Mouse (Mus musculus) limb, embryonic 10.5 days (tissue): Measurements from ENCODE around the gene Plac8. TPM values are rescaled to one million over a fixed set of nuclear protein-coding genes. Genes with fewer than 3 reads are reported as not detected.
A peak's percentile ranks its signal among the peaks of the same experiment; 100 is the strongest.

Source experiments
- DNase-seq: peaks from one replicate; pipeline ENCODE4 v3.0.0-alpha.2; 2017; ENCODE audit warnings: low spot score
- H3K27ac ChIP-seq: fragments of 300-500 bp; sonication (generic); 2 replicates; pipeline ENCODE4 v1.5.1; 2016; ENCODE audit warnings: mild to moderate bottlenecking
- H3K27me3 ChIP-seq: fragments of 300-500 bp; sonication (generic); 2 replicates; pipeline ENCODE4 v1.6.1; 2016; ENCODE audit warnings: low read depth, mild to moderate bottlenecking; ENCODE audit not compliant: poor library complexity, severe bottlenecking
- H3K36me3 ChIP-seq: fragments of 300-500 bp; sonication (generic); 2 replicates; pipeline ENCODE4 v1.6.1; 2016; ENCODE audit warnings: mild to moderate bottlenecking, moderate library complexity
- H3K4me1 ChIP-seq: fragments of 300-500 bp; sonication (generic); 2 replicates; pipeline ENCODE4 v1.6.1; 2016
- H3K4me3 ChIP-seq: fragments of 300-500 bp; sonication (generic); 2 replicates; pipeline ENCODE4 v1.5.1; 2016; ENCODE audit warnings: mild to moderate bottlenecking, moderate library complexity
- H3K9me3 ChIP-seq: fragments of 300-500 bp; sonication (generic); replicated peaks from 2 replicates; pipeline ENCODE4 v1.6.1; 2016; ENCODE audit warnings: mild to moderate bottlenecking
- whole genome bisulfite sequencing: fragments of 180-500 bp; shearing (Covaris S2); methylation state at CpG from one replicate; pipeline ENCODE4 v1.1.7; 2016; 5-methylcytosine and 5-hydroxymethylcytosine counted together
- polyA plus RNA-seq: library from polyadenylated mRNA; unstranded; fragments of >200 nt; fragmentation: Nextera tagmentation; extraction: Ambion mirVana; gene quantifications from 2 replicates; pipeline ENCODE4 v1.2.1, GENCODE M21; 2016

The Plac8 gene
- polyA plus RNA-seq, 1 experiment from 2014 or later = 2.7 TPM

DNA sequence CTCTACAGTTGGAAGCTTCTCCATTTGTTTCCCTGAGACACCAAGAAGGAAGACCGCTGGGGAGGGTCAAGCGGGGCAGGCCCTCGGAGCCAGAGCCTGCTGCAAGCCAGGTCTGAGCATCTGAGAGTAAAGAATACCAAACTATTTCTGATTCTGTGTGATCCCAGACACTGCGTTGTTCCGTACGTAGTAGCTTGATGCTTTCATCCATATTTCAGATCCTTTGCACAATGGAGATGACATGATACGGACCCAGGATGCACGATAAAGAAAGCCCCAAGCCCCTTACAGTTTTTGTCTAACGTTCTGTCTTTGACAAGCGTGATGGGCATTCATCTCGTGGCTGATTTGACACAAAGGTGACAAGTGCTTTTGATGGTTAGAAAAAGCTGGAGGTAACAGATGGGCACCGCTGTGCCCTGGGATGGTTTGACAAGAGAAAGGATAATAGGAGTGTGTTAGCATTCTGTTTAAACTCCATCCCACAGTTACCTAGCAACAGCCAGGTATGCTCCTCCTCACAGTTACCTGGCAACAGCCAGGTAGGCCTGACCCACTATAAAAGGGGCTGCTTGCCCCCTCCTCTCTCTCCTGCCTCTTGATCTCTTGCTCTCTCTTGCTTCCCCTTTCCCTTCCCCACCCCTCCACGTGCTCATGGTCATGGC lies 22.9 kb upstream of the Plac8 start:
- no peak for DNase-seq
- Histone ChIP-seq H3K4me1 (no peaks in the 10 kb centered on the region), H3K27me3 (no peaks in the 10 kb centered on the region), H3K4me3 (no peak overlapping the region), H3K36me3 (no peaks in the 10 kb centered on the region), H3K27ac (no peak overlapping the region), H3K9me3 (no peaks in the 10 kb centered on the region)
- 88% methylated on average over 13 of the region's 13 CpGs for WGBS

DNA sequence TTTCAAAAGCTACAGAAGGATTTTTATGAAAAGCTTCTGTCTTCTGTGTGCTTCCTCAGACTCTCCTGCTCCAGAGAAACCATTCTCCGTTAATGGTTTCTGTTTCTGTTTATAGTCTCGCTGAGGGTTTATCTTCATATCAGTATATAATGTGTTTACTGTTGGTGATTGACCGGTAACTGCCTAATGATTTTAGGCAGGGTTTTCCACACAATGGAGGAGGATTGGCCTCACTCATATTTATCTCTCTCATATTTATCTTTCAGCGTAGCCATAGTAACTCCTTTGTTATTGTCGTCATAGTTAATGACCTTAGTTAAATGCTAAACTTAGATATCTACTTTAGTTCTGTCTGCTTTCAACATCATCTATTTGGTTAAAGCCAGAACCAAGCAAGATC lies 18.5 kb upstream of the Plac8 start:
- Histone ChIP-seq H3K27me3 (no peaks in the 10 kb centered on the region), H3K4me3 (no peak overlapping the region), H3K4me1 (no peaks in the 10 kb centered on the region), H3K9me3 (no peaks in the 10 kb centered on the region), H3K36me3 (no peaks in the 10 kb centered on the region), H3K27ac (no peak overlapping the region)
- 91% methylated on average over 5 of the region's 5 CpGs for WGBS
- no peak for DNase-seq

DNA sequence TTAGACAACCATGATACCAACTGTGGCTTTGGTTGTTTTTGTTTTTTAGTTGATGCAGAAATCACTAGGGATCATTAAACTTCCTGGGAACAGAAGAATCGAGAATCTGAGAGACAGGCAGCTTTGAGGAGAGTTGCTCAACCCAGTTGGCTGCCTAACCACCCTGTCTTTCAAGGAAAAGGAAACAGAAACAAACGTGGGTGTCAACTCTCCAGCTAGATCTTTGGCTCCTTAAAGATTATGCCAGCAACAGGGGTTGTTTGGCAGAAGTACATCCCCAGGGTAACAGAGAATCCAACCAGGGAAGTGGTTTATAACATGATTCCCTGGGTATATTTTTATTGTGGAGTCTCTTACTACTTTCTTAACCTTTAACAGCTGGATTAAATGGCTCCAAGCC lies 15.6 kb upstream of the Plac8 start:
- H3K27ac ChIP-seq = no peak overlapping the region
- no peak overlapping the region for H3K4me3 ChIP-seq
- H3K27me3 ChIP-seq = no peaks in the 10 kb centered on the region
- no peaks in the 10 kb centered on the region for H3K36me3 ChIP-seq
- no peak for DNase-seq
- H3K4me1 ChIP-seq = no peaks in the 10 kb centered on the region
- WGBS = 65% methylated on average over 2 of the region's 2 CpGs
- H3K9me3 ChIP-seq = no peaks in the 10 kb centered on the region

DNA sequence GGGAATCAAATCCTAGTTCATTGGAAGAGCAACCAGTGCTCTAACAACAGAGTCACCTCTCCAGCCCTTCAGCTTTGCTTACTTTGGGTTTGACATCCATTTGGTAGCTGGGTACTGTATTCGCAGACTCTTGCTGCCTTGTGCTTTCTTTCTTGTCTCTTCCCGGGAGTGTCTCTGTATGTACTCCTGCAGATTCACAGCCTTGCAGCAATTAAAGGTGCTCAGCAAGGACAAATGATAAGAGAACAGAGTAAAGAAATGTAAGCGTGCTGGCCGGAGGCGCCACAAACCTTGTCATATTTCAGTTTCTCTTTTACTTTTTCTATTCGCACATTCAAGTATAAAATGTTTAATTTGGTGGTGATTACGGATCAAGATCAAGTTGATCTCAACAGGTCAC lies 15.1 kb upstream of the Plac8 start:
- no peak overlapping the region for H3K4me3 ChIP-seq
- whole genome bisulfite sequencing = 91% methylated on average over 7 of the region's 7 CpGs
- no peak for DNase-seq

DNA sequence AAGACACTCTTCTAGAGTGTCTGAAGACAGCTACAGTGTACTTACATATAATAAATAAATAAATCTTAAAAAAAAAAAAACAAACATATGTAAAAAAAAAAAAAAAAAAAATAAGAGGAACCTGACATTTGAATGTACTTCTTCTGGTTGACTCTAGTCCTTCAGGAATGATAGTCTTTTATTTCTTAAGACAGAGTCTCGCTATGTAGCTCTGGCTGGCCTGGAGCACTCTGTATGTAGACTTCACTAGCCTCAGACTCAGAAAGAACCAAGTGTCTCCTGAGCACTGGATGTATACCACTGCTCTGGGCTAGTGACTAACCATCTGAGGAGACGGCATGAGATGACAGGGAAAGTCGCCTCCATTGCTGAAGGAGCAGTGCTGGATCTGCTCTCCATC lies 13.6 kb upstream of the Plac8 start:
- Histone ChIP-seq H3K27me3 (no peaks in the 10 kb centered on the region), H3K4me1 (no peaks in the 10 kb centered on the region), H3K9me3 (no peaks in the 10 kb centered on the region), H3K36me3 (no peaks in the 10 kb centered on the region), H3K4me3 (no peak overlapping the region), H3K27ac (no peak overlapping the region)
- 87% methylated on average over 3 of the region's 3 CpGs for WGBS
- DNase-seq = no peak

More for the DNA sequence above, 15.1 kb upstream of the Plac8 start:
- Histone ChIP-seq H3K27me3 (no peaks in the 10 kb centered on the region), H3K4me1 (no peaks in the 10 kb centered on the region), H3K36me3 (no peaks in the 10 kb centered on the region), H3K27ac (no peak overlapping the region), H3K9me3 (no peaks in the 10 kb centered on the region)

DNA sequence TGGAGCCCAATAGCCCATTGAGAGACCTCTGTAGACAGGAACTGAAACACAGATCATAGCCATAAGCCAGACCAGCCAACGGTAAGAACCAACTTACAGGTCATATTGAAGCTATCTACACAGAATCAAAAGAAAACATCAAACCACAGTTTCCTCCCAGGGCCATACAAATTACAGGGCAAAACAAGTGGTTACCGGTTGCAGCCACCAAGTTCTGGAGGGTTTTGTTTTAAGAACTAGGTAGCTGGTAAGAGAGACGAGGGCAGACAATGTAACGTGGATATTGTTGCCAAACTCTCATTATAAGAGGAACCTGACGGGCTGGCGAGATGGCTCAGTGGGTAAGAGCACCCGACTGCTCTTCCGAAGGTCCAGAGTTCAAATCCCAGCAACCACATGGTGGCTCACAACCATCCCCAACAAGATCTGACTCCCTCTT lies 13.2 kb upstream of the Plac8 start:
- Histone ChIP-seq H3K36me3 (no peaks in the 10 kb centered on the region), H3K4me3 (no peak overlapping the region), H3K27ac (no peak overlapping the region), H3K4me1 (no peaks in the 10 kb centered on the region), H3K9me3 (no peaks in the 10 kb centered on the region), H3K27me3 (no peaks in the 10 kb centered on the region)
- WGBS = 92% methylated on average over 8 of the region's 8 CpGs
- DNase-seq = no peak

DNA sequence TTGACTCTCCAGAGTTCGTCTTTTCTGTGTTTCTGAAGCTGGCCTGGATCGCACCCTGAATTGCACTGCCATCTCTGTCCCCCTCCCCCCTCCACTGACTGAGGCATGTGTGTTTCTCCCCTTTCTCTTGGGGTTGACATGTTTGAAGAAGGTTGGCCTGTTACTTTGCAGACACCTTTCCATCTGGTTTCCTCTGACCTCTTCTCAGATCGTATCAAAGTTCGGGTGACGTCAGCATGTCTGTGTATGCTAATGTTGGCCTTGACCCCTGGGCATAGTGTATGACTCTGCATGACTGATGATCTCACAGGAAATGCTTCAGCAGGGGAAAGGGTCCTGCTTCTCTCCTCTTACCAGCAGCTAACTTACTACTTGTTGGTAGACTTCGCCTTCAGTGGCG lies 11.0 kb upstream of the Plac8 start:
- no peak overlapping the region for H3K4me3 ChIP-seq
- 88% methylated on average over 7 of the region's 7 CpGs for WGBS
- H3K4me1 ChIP-seq = no peaks in the 10 kb centered on the region
- no peak overlapping the region for H3K27ac ChIP-seq
- no peaks in the 10 kb centered on the region for H3K9me3 ChIP-seq
- no peaks in the 10 kb centered on the region for H3K27me3 ChIP-seq
- H3K36me3 ChIP-seq = no peaks in the 10 kb centered on the region
- DNase-seq = no peak

DNA sequence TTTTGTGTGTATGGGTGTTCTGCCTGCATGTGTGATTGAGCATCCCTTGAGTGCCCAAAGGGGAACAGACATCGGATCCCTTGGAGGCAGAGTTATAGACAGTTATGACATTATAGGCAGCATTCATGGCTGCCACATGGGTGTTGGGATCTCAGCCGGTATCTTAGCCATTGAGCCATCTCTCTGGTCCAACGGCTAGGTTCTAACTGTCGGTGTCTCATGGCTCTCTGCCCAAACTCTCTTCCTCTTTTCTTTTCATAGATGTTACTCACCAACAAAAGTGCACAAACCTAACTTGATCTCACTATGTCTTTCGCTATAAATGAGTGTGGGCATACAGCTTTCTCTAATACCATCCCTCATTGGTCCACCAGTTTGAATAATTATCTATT lies 10.4 kb upstream of the Plac8 start:
- no peak for DNase-seq
- H3K27me3 ChIP-seq = no peaks in the 10 kb centered on the region
- no peaks in the 10 kb centered on the region for H3K9me3 ChIP-seq
- H3K4me3 ChIP-seq = no peak overlapping the region
- no peaks in the 10 kb centered on the region for H3K4me1 ChIP-seq
- H3K27ac ChIP-seq = no peak overlapping the region
- WGBS = 95% methylated on average over 5 of the region's 5 CpGs
- no peaks in the 10 kb centered on the region for H3K36me3 ChIP-seq

DNA sequence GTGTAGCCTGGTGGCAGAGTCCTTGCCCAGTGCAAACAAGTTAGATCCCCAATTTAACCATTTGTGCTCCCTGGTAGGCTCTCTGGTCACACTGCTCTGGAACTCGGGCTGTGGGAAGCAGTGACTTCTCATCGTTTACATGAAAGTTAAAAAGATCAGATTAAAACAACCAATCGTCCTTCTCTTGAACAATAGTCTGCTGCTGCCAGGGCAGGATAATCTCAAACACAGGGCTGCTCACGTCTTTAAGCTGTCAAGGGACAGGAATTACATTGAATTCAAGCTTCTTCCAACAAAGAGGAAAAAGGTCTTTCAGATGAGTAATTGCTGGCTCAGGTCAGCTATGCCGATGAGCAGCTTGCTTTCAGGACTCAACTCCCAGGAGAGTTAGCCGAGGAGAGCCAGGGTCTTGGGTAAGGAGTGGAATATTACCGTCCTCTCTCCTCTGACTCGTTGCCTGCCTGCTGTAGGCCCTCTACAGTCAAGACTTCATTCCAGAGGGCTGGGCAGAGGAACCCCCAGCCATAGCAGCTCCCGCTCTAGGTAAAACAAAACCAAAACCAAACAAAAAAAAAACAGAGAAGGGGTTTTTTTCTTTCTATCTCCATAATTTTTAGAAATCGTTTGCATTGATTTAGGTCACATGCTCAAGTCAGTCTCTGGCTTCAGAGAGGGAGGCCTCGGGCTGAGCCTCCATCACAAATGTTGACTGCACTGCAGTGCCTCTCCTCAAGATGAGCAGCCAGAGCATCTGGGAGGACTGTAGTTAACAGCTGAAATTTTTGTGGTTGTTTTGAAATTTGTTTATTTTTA lies 9.8 kb upstream of the Plac8 start:
- Histone ChIP-seq H3K36me3 (no peaks in the 10 kb centered on the region), H3K9me3 (no peaks in the 10 kb centered on the region), H3K27ac (no peak overlapping the region), H3K27me3 (no peaks in the 10 kb centered on the region), H3K4me3 (no peak overlapping the region), H3K4me1 (no peaks in the 10 kb centered on the region)
- 75% methylated on average over 11 of the region's 11 CpGs for WGBS
- no peak for DNase-seq

DNA sequence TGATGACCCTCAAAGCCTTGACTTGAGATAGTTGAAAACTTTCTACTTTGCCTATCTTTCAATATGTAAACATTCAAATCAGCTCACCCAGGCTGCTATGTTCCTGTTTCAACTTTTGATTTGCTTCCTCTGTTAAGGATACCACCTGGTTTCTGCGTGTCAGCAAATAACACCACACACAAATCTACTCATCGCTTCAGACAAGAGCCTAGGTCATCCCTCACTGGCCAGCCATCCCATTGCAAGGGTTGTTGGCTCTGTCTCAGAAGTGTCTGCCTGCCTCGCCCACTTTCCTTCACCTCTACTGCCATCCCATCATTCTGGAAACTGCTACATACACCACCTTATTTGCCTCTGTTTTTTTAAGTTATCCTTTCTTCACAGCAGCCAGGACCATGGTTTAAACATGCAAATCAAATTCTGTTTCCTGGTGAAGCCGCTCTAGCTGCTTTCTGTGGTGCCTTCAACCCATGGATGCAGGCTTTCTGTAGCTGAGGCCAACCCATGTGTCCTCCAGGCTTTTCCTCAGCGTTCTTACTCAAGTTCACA lies 6.9 kb upstream of the Plac8 start:
- no peaks in the 10 kb centered on the region for H3K36me3 ChIP-seq
- H3K27ac ChIP-seq = no peak overlapping the region
- H3K4me1 ChIP-seq = no peaks in the 10 kb centered on the region
- 85% methylated on average over 5 of the region's 5 CpGs for WGBS
- H3K27me3 ChIP-seq = no peaks in the 10 kb centered on the region
- no peak overlapping the region for H3K4me3 ChIP-seq
- no peak for DNase-seq
- H3K9me3 ChIP-seq = no peaks in the 10 kb centered on the region

DNA sequence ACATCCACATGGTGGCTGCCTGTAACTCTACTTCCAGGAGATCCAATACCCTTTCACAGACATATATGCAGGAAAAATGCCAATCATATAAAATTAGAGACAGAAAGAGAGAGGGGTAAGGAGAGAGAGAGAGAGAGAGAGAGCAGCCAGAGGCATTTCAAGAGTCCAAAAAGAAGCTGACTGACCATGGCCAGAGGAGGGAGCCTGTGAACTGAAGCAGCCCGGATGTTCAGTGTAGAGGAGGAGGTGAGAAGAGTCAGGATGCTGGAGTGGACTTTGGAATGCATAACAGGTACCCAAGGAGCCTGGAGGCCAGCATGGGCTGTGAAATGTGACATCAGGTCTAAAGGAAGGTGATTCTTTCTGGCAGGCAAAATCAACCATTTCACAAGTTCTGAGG lies 2.7 kb upstream of the Plac8 start:
- Histone ChIP-seq H3K27me3 (no peaks in the 10 kb centered on the region), H3K27ac (no peak overlapping the region), H3K4me1 (no peaks in the 10 kb centered on the region), H3K9me3 (no peaks in the 10 kb centered on the region), H3K36me3 (no peaks in the 10 kb centered on the region), H3K4me3 (no peak overlapping the region)
- 65% methylated on average over 1 of the region's 1 CpGs for WGBS
- no peak for DNase-seq

DNA sequence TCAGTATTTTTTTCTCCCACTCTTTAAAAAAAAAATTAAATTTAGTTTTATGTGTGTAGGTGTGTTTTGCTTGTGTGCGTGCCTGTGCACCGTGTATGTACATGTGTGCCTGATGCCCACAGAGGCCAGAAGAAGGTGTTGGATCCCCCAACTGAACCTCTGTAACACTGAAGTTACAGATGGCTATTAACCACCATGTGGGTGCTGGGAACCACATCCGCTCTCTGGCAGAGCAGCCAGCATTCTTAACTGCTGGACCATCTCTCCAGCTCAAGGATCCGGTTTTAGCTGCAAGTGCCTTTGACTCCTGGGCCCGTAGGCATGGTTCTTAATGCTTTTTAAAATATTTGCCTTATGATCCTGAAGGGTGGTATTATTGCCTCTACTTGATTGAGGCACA lies 1.2 kb upstream of the Plac8 start:
- H3K27me3 ChIP-seq = no peaks in the 10 kb centered on the region
- WGBS = 92% methylated on average over 5 of the region's 5 CpGs
- H3K4me3 ChIP-seq = no peak overlapping the region
- no peak overlapping the region for H3K27ac ChIP-seq
- H3K9me3 ChIP-seq = no peaks in the 10 kb centered on the region
- H3K36me3 ChIP-seq = no peaks in the 10 kb centered on the region
- H3K4me1 ChIP-seq = peaks cover 4% of the 10 kb centered on the region; the same call in 1 of the 2 replicates
- DNase-seq = no peak

DNA sequence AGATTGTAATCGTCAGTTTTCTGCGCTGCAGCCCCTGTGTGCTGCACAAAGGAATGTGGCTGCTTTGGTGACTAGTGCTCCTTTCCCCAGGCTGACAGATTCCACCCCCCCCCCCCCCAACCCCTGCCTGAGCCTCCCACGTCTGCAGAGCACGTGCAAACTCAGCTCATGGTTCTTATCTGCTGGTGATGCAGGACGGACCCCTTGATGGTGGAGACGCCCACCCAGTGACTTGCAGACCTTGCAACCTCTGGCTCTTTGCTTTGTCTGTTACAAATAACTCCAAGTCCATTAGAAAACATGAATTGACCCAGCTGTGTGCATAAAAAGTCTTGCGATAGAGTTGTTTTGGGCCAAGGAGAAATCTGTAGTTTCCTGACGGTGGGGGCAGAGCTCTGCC lies 1.3 kb downstream of the Plac8 start:
- no peaks in the 10 kb centered on the region for H3K36me3 ChIP-seq
- 33% methylated on average over 8 of the region's 8 CpGs for WGBS
- no peaks in the 10 kb centered on the region for H3K27me3 ChIP-seq
- no peak overlapping the region for H3K4me3 ChIP-seq
- no peak for DNase-seq
- no peaks in the 10 kb centered on the region for H3K9me3 ChIP-seq
- 0 out of 2 replicates have a peak overlapping the region, but pooled peaks have one; percentile 38 for H3K27ac ChIP-seq
- H3K4me1 ChIP-seq = peaks cover 4% of the 10 kb centered on the region; the same call in 1 of the 2 replicates
